Mouse (Mus musculus): ENCODE measurements around the gene Pdk1. TPM values are rescaled to one million over a fixed set of nuclear protein-coding genes. Genes with fewer than 3 reads are reported as not detected.

Pdk1 gene
- polyA plus RNA-seq, 1 experiment = 93.5 TPM

DNA sequence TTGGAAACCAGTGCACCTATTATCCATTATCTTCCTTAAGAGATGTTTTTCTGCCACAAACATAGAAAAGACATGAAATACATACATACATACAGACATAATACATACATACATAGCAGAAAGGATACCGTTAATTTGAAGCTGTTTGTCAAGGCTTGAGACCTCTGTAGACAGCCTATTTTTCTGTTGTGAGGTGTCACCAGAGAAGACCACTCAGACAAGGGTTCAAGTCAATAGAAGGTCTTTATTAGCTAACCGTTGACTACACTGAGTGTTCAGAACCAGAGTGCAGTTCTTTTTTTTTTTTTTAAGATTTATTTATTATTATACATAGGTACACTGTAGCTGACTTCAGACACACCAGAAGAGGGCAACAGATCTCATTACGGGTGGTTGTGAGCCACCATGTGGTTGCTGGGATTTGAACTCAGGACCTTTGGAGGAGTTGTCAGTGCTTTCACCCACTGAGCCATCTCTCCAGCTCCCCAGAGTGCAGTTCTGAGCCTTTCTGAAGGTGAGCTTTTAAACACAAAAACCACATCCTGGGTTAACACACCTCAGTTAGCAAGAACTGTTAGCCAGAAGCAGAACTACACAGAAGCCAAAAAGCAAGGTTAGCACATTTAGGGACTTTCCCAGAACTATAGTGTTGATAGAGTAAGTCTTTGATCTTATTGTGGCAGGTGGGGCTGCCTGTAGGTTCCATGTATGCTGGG is 68.1 kb downstream of the Pdk1 start:
- no peak overlapping the region for H3K27ac ChIP-seq (replicated peaks; ENCODE audit: low read depth, low read length)
- H3K4me3 ChIP-seq (ENCODE audit: insufficient read depth, low read depth, low read length) = no peak overlapping the region
- H3K4me1 ChIP-seq (ENCODE audit: control insufficient read depth, insufficient read depth, insufficient read length, low read length) = no peaks in the 10 kb centered on the region

DNA sequence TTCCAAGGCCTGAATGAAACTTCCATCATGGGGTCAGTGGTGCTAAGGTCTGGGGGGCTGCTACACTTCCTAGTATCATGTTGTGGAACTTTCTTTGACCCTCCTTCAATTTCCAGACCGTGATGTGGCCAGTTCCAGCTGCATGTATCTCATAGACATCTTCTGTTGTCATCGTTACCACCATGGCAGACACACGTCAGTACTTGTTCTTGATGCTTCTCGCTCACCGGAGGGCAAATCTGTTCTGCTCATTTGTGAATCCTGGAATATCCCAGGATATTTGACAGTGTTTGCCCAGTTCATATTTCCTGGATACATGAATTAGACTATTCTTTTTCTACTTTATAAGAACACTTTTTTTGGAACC is 68.7 kb downstream of the Pdk1 start:
- Histone ChIP-seq H3K27ac (replicated peaks; ENCODE audit: low read depth, low read length) (no peak overlapping the region), H3K4me3 (ENCODE audit: insufficient read depth, low read depth, low read length) (no peak overlapping the region)

DNA sequence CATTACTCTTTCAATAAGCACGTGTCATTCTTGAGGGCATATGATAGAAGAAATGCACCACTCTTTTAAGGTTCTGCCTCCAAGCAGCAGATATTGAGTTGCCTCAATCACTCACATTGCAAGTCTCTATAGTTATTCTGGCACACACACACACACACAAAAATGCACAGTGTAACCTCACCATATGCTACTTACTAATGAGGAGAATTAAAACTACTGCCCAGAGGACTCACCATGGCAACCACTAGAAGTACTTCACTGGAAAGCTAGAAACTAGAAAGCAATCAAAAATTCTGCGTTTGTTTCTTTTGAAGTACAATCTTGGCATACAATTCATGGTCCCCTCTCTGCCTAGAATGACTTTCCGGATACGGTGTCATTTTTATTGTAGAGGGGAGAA is 78.2 kb downstream of the Pdk1 start:
- H3K27ac ChIP-seq (replicated peaks; ENCODE audit: low read depth, low read length) = no peak overlapping the region
- no peaks in the 10 kb centered on the region for H3K4me1 ChIP-seq (ENCODE audit: control insufficient read depth, insufficient read depth, insufficient read length, low read length)
- no peak overlapping the region for H3K4me3 ChIP-seq (ENCODE audit: insufficient read depth, low read depth, low read length)

More for the DNA sequence above, 68.7 kb downstream of the Pdk1 start:
- H3K4me1 ChIP-seq (ENCODE audit: control insufficient read depth, insufficient read depth, insufficient read length, low read length) = no peaks in the 10 kb centered on the region

Other genes with a start within 250 kb of the Pdk1 start
- 14.9 and 28.2 TPM in 2 replicates for gene Itga6, start 127.6 kb upstream of the Pdk1 start, polyA plus RNA-seq (2012; ENCODE audit: insufficient read depth, insufficient read length, missing spikeins)
- 1.5 and 1.8 TPM in 2 replicates for gene Rapgef4, start 108.0 kb downstream of the Pdk1 start, polyA plus RNA-seq (2012; ENCODE audit: insufficient read depth, insufficient read length, missing spikeins)

Measured in brown adipose tissue, adult 24 weeks (tissue).